13 mouse cellular contexts compared by ENCODE assay signal in genomic region chr17:9030181-9030580, GRCm38 (mm10). TPM values are rescaled to one million over a fixed set of nuclear protein-coding genes. Genes with fewer than 3 reads are reported as not detected.
A peak's percentile ranks its signal among the peaks of the same experiment; 100 is the strongest.
DNase-seq lines count a peak whose midpoint lies in the region; ATAC-seq lines count a peak whose summit lies in the region.
"Had no signal": no experiment of that assay in that cellular context is flagged by ENCODE, and none has a peak within 500 bp of the region (broad histone marks: within the 10 kb centered on the region; RNA-seq: fewer than 3 reads in every experiment).

No protein-coding gene starts in this region.

- no peak for ATAC-seq in forebrain, embryonic 11.5 days (replicated peaks; ENCODE audit: low FRiP score)
- ATAC-seq in forebrain, embryonic 16.5 days = no peak
- no peak for ATAC-seq in midbrain, embryonic 14.5 days (ENCODE audit: low FRiP score, low TSS enrichment)
- ATAC-seq in midbrain, embryonic 11.5 days (ENCODE audit: low FRiP score) = no peak
- ATAC-seq in megakaryocyte progenitor cell, adult 5-6 weeks (replicated peaks; ENCODE audit: poor library complexity) = peak; percentile 32; the same call in 1 of the 2 replicates

- H3K9ac ChIP-seq in forebrain, embryonic 11.5 days (ENCODE audit: low read length) = no peak overlapping the region
- H3K9ac ChIP-seq in forebrain, embryonic 16.5 days (replicated peaks; ENCODE audit: low read depth, low read length) = no peak overlapping the region
- no peak overlapping the region for H3K9ac ChIP-seq in midbrain, embryonic 14.5 days (replicated peaks; ENCODE audit: low read length)
- H3K9ac ChIP-seq in midbrain, embryonic 11.5 days (ENCODE audit: low read length) = no peak overlapping the region
- H3K9ac ChIP-seq: liver, embryonic 13.5 days had no signal

- no peaks in the 10 kb centered on the region for H3K9me3 ChIP-seq in forebrain, embryonic 11.5 days (ENCODE audit: control insufficient read depth, low read length)
- H3K9me3 ChIP-seq in forebrain, embryonic 16.5 days (ENCODE audit: control insufficient read depth, low read length) = no peaks in the 10 kb centered on the region
- no peaks in the 10 kb centered on the region for H3K9me3 ChIP-seq in midbrain, embryonic 14.5 days (ENCODE audit: control insufficient read depth, low read length)
- no peaks in the 10 kb centered on the region for H3K9me3 ChIP-seq in midbrain, embryonic 11.5 days (ENCODE audit: control insufficient read depth, low read length)
- H3K9me3 ChIP-seq in embryonic facial prominence, embryonic 10.5 days = no peaks in the 10 kb centered on the region
- H3K9me3 ChIP-seq: liver, embryonic 13.5 days had no signal

- no peak overlapping the region for H3K4me2 ChIP-seq in forebrain, embryonic 11.5 days (ENCODE audit: low read depth, low read length, severe bottlenecking)
- no peak overlapping the region for H3K4me2 ChIP-seq in forebrain, embryonic 16.5 days (ENCODE audit: low read length)
- H3K4me2 ChIP-seq in midbrain, embryonic 14.5 days (ENCODE audit: low read length) = no peak overlapping the region
- no peak overlapping the region for H3K4me2 ChIP-seq in midbrain, embryonic 11.5 days
- H3K4me2 ChIP-seq: liver, embryonic 13.5 days had no signal

- H3K36me3 ChIP-seq in forebrain, embryonic 11.5 days (ENCODE audit: control insufficient read depth, insufficient read depth, low read length) = no peaks in the 10 kb centered on the region
- no peaks in the 10 kb centered on the region for H3K36me3 ChIP-seq in forebrain, embryonic 16.5 days (ENCODE audit: control insufficient read depth, insufficient read depth)
- H3K36me3 ChIP-seq in midbrain, embryonic 14.5 days (ENCODE audit: control insufficient read depth, insufficient read depth, low read length) = no peaks in the 10 kb centered on the region
- no peaks in the 10 kb centered on the region for H3K36me3 ChIP-seq in midbrain, embryonic 11.5 days (ENCODE audit: control insufficient read depth, insufficient read depth, low read length)
- H3K36me3 ChIP-seq in embryonic facial prominence, embryonic 10.5 days (replicated peaks) = no peaks in the 10 kb centered on the region
- H3K36me3 ChIP-seq: liver, embryonic 13.5 days had no signal

- peak; percentile 33 for DNase-seq in forebrain, embryonic 11.5 days (ENCODE audit: low spot score)
- DNase-seq in midbrain, embryonic 14.5 days = peak; percentile 34
- DNase-seq in midbrain, embryonic 11.5 days (ENCODE audit: low spot score, missing footprints) = no peak
- peak; percentile 30 for DNase-seq in thymus, postnatal 4 days
- no peak for DNase-seq in embryonic facial prominence, embryonic 10.5 days (ENCODE audit: low spot score)
- DNase-seq in urinary bladder, postnatal 10 days (ENCODE audit: low spot score) = no peak
- DNase-seq: heart, adult 18-20 months; heart, postnatal 14 days; kidney, postnatal 4 days; liver, embryonic 13.5 days; right cerebral cortex, postnatal 4 days had no signal

- no peak overlapping the region for H3K4me3 ChIP-seq in forebrain, embryonic 11.5 days (ENCODE audit: low read depth, low read length)
- no peak overlapping the region for H3K4me3 ChIP-seq in forebrain, embryonic 16.5 days (replicated peaks; ENCODE audit: low read length)
- H3K4me3 ChIP-seq in midbrain, embryonic 14.5 days (replicated peaks; ENCODE audit: low read depth, low read length) = no peak overlapping the region
- no peak overlapping the region for H3K4me3 ChIP-seq in midbrain, embryonic 11.5 days (ENCODE audit: low read depth, low read length)
- no peak overlapping the region for H3K4me3 ChIP-seq in embryonic facial prominence, embryonic 10.5 days
- H3K4me3 ChIP-seq: liver, embryonic 13.5 days had no signal

- H3K4me1 ChIP-seq in forebrain, embryonic 11.5 days (replicated peaks; ENCODE audit: control insufficient read depth, insufficient read depth, low read length) = peaks cover 5% of the 10 kb centered on the region; the same call in 1 of the 2 replicates
- H3K4me1 ChIP-seq in forebrain, embryonic 16.5 days (replicated peaks; ENCODE audit: control insufficient read depth, insufficient read depth, low read length) = peaks cover 29% of the 10 kb centered on the region
- peaks cover 9% of the 10 kb centered on the region for H3K4me1 ChIP-seq in midbrain, embryonic 14.5 days (ENCODE audit: control insufficient read depth, insufficient read depth, low read length)
- no peaks in the 10 kb centered on the region; the same call in 1 of the 2 replicates for H3K4me1 ChIP-seq in midbrain, embryonic 11.5 days (ENCODE audit: control insufficient read depth, insufficient read depth, low read length)
- H3K4me1 ChIP-seq in embryonic facial prominence, embryonic 10.5 days = peaks cover 12% of the 10 kb centered on the region; the same call in 1 of the 2 replicates
- H3K4me1 ChIP-seq: liver, embryonic 13.5 days had no signal

- no peaks in the 10 kb centered on the region for H3K27me3 ChIP-seq in forebrain, embryonic 11.5 days (ENCODE audit: control insufficient read depth, insufficient read depth, low read length)
- no peaks in the 10 kb centered on the region for H3K27me3 ChIP-seq in forebrain, embryonic 16.5 days (replicated peaks; ENCODE audit: control insufficient read depth, insufficient read depth, low read length)
- H3K27me3 ChIP-seq in midbrain, embryonic 14.5 days (ENCODE audit: control insufficient read depth, insufficient read depth, low read length) = no peaks in the 10 kb centered on the region
- no peaks in the 10 kb centered on the region for H3K27me3 ChIP-seq in midbrain, embryonic 11.5 days (ENCODE audit: control insufficient read depth, insufficient read depth, low read length)
- H3K27me3 ChIP-seq in embryonic facial prominence, embryonic 10.5 days (replicated peaks; ENCODE audit: low read depth, poor library complexity, severe bottlenecking) = no peaks in the 10 kb centered on the region; the same call in 1 of the 2 replicates
- H3K27me3 ChIP-seq: liver, embryonic 13.5 days had no signal

- WGBS in forebrain, embryonic 11.5 days = 77% methylated on average over 5 of the region's 5 CpGs
- 76% methylated on average over 5 of the region's 5 CpGs for WGBS in forebrain, embryonic 16.5 days
- WGBS in midbrain, embryonic 14.5 days = 65% methylated on average over 5 of the region's 5 CpGs
- WGBS in midbrain, embryonic 11.5 days = 79% methylated on average over 5 of the region's 5 CpGs
- 74% methylated on average over 5 of the region's 5 CpGs for WGBS in embryonic facial prominence, embryonic 10.5 days

- no peak overlapping the region for H3K27ac ChIP-seq in forebrain, embryonic 11.5 days (ENCODE audit: low read depth, low read length)
- no peak overlapping the region for H3K27ac ChIP-seq in forebrain, embryonic 16.5 days (ENCODE audit: low read length)
- H3K27ac ChIP-seq in midbrain, embryonic 14.5 days (replicated peaks; ENCODE audit: low read depth, low read length) = no peak overlapping the region
- H3K27ac ChIP-seq in midbrain, embryonic 11.5 days (ENCODE audit: low read depth, low read length) = no peak overlapping the region
- H3K27ac ChIP-seq in embryonic facial prominence, embryonic 10.5 days (replicated peaks) = no peak overlapping the region
- H3K27ac ChIP-seq: liver, embryonic 13.5 days had no signal

RNA-seq across cellular contexts. Expression of gene 1700010I14Rik, which starts 42.0 kb away (rescaled TPM):
- polyA plus RNA-seq in forebrain, embryonic 11.5 days (2014; fragmentation: Nextera tagmentation; extraction: Ambion mirVana) = 2.6 and 2.9 TPM in 2 replicates
- polyA plus RNA-seq in forebrain, embryonic 16.5 days (2015; fragmentation: Nextera tagmentation; extraction: Ambion mirVana) = 1.2 and 1.5 TPM in 2 replicates
- polyA plus RNA-seq in midbrain, embryonic 14.5 days (2014; fragmentation: Nextera tagmentation; extraction: Ambion mirVana) = 1.9 and 2.7 TPM in 2 replicates
- 2.7 and 3.2 TPM in 2 replicates for polyA plus RNA-seq in midbrain, embryonic 11.5 days (2014; fragmentation: Nextera tagmentation; extraction: Ambion mirVana)
- 4.0 and 5.7 TPM in 2 replicates for total RNA-seq in megakaryocyte progenitor cell, adult 5-6 weeks (2015)
- 5.2 and 7.6 TPM in 2 replicates for total RNA-seq in megakaryocyte progenitor cell, adult 5-6 weeks (2017)
- polyA plus RNA-seq in embryonic facial prominence, embryonic 10.5 days (2016; fragmentation: Nextera tagmentation; extraction: Ambion mirVana) = 2.0 and 2.6 TPM in 2 replicates

Comparison
In these comparisons a context has a peak if more than half of its experiments do, and no peak if none do; other contexts are left out.
1. DNase-seq: peak in forebrain, embryonic 11.5 days (single experiment), midbrain, embryonic 14.5 days (single experiment) and thymus, postnatal 4 days (single experiment); none in midbrain, embryonic 11.5 days (single experiment), embryonic facial prominence, embryonic 10.5 days (single experiment) and urinary bladder, postnatal 10 days (single experiment).